Mouse (Mus musculus): ENCODE results near the gene Sc5d.

- TF ChIP-seq CTCF (IDR thresholded peaks at IDR 0.05): no peak
- TF ChIP-seq EP300 (IDR thresholded peaks at IDR 0.05): no peak
These were observed 13.6 kb upstream of the Sc5d start for GRCm38 (mm10) chr9:42277606-42278005.
